Mouse (Mus musculus) layer of hippocampus, adult 8-10 months (tissue): ENCODE measurements around the gene Plxnb2. TPM values are rescaled to one million over a fixed set of nuclear protein-coding genes. Genes with fewer than 3 reads are reported as not detected.

Source experiments
- DNase-seq, 2 experiments: peaks; one replicate each; pipeline ENCODE4 v3.0.0; 2022; ENCODE audit warnings: low spot score in 2 of 2
- microRNA-seq, 2 experiments: library from miRNA; unstranded; fragments of <30 nt; microRNA quantifications; one replicate each; pipeline ENCODE4 v1.2.0; 2022
- total RNA-seq, 4 experiments: library from RNA; stranded (reverse); gene quantifications; 2 replicates each; pipeline ENCODE4 v1.2.4; 2022

Plxnb2 gene
- total RNA-seq, 4 experiments from 2014 or later, result 54.0 to 78.5 (median 67.5) TPM

GRCm38 (mm10) chr15:89128382-89129350 is 51.9 kb downstream of the Plxnb2 start, which contains the start of gene Hdac10:
Gene Hdac10 (minus strand): TSS chr15:89128700.
- peak; percentile 72 to 86 for DNase-seq

- DNase-seq, result no peak
Measured at GRCm38 (mm10) chr15:89127364-89127940, 53.1 kb downstream of the Plxnb2 start.

- no peak for DNase-seq
Measured at GRCm38 (mm10) chr15:89126622-89127021, 54.0 kb downstream of the Plxnb2 start.

DNA sequence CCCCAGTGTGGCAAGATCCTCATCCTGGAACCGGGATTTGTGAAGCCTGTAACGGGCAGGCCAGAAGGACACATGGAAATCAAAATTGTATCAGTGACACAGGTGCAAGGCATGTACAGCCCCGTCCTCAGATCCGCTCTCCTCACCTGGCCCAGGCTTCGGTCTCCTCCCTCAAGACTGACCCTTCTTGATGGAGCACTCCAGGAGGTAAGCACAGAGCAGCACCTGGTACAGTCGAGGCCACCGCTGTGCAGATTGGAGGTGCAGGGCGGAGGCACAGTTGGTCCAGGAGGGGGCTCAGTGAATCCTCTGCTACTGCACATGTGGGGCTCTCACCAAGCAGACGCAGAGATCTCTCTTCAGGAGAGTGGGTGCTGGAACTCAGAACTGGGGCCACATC is 55.2 kb downstream of the Plxnb2 start:
- no peak for DNase-seq

- no peak for DNase-seq
Measured at GRCm38 (mm10) chr15:89124312-89124711, 56.3 kb downstream of the Plxnb2 start.

- peak in 1 of 2 experiments; percentile 52 for DNase-seq
Measured at GRCm38 (mm10) chr15:89123595-89123994, 57.0 kb downstream of the Plxnb2 start.

GRCm38 (mm10) chr15:89122649-89123366 is 57.8 kb downstream of the Plxnb2 start, which contains the start of gene Tubgcp6:
Gene Tubgcp6 (minus strand): TSS chr15:89123112.
- peak; percentile 94 to 95 for DNase-seq

GRCm38 (mm10) chr15:89118007-89118406 is 62.6 kb downstream of the Plxnb2 start:
- DNase-seq, result no peak

DNA sequence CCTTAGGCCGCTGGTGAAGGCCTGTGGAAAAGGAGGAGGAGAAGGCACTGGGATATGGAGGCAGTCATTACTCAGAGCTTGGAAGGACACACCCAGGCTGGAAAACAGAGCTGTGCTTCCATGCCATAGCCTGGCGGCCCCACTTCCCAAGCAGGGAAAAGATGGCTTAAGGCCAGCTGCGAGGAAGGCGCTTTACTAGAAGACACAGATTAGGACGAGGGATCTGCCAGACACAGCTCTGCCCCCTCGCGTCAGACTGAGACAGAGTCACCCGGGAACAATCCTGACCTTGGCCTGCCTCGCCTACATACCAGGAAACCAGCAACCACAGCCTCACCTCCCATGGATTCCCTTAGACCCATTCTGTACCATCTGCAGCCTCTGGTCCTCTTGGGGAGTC is 70.4 kb downstream of the Plxnb2 start:
- no peak for DNase-seq

- no peak for DNase-seq
Measured at GRCm38 (mm10) chr15:89106976-89107375, 73.6 kb downstream of the Plxnb2 start.

DNA sequence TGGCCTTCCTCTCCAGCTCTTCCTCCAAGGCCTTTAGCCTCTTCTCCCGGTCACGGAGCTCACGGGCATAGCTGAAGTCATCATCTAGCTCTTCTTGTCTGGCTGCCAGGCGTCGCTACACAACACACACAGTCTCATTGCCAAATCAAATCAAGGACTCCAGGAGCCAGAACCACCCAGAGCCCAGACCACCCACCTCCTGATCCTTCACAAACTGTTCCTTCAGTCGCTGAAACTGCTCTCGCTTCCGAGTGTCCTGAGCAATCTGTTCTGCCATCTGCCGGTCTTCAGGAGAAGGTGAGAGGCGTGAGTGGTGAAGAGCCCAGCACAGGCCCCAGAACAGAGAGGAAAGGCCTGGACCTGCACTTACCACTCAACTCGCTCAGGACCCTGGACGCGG is 74.5 kb downstream of the Plxnb2 start:
- DNase-seq, result peak in 1 of 2 experiments; percentile 57

Small RNA genes lying within 50 kb of the gene (microRNA-seq; reads per million reads assigned to microRNA genes)
- gene Mir6958 (3.8 to 4.3 reads per million in 2 experiments), gene Mir7118 (0.32 to 1.0 reads per million in 2 experiments)

Other genes starting within 250 kb of the Plxnb2 start
- 1 to 10 TPM; 1.2 to 4.3 (median 2.7) TPM for gene Ttll8, start 226.4 kb downstream of the Plxnb2 start, total RNA-seq
- 100 to 1,000 TPM; 114 to 176 (median 137) TPM for gene Mlc1, start 201.8 kb downstream of the Plxnb2 start, total RNA-seq
- gene Mov10l1, start 197.9 kb downstream of the Plxnb2 start, total RNA-seq, result under 1 TPM in 1 of 4 experiments, not detected in 3; 0.29 TPM
- 100 to 1,000 TPM; 126 to 157 (median 144) TPM for gene Panx2, start 121.1 kb downstream of the Plxnb2 start, total RNA-seq
- gene Trabd, start 105.7 kb downstream of the Plxnb2 start, total RNA-seq, result 10 to 100 TPM; 20.5 to 22.3 (median 22.0) TPM
- gene Selenoo, start 91.7 kb downstream of the Plxnb2 start, total RNA-seq, result 10 to 100 TPM; 22.9 to 25.4 (median 23.4) TPM
- gene Tubgcp6, start 57.7 kb downstream of the Plxnb2 start, total RNA-seq, result 10 to 100 TPM; 26.1 to 38.9 (median 32.8) TPM
- gene Hdac10, start 52.1 kb downstream of the Plxnb2 start, total RNA-seq, result 10 to 100 TPM; 14.7 to 19.3 (median 15.9) TPM
- 1 to 10 TPM; 4.9 to 9.7 (median 7.0) TPM for gene Mapk12, start 40.1 kb downstream of the Plxnb2 start, total RNA-seq
- 10 to 100 TPM; 21.4 to 27.4 (median 24.8) TPM for gene Mapk11, start 31.2 kb downstream of the Plxnb2 start, total RNA-seq
- gene Dennd6b, start 15.7 kb upstream of the Plxnb2 start, total RNA-seq, result 10 to 100 TPM; 38.9 to 52.1 (median 45.1) TPM
- gene Ppp6r2, start 30.8 kb upstream of the Plxnb2 start, total RNA-seq, result 100 to 1,000 TPM; 147 to 171 (median 157) TPM
- 100 to 1,000 TPM; 317 to 349 (median 325) TPM for gene Sbf1, start 134.5 kb upstream of the Plxnb2 start, total RNA-seq
- gene Adm2, start 141.9 kb upstream of the Plxnb2 start, total RNA-seq, result not detected
- gene Miox, start 153.6 kb upstream of the Plxnb2 start, total RNA-seq, result not detected
- 10 to 100 TPM; 17.7 to 25.3 (median 21.2) TPM for gene Lmf2, start 174.9 kb upstream of the Plxnb2 start, total RNA-seq
- gene Ncaph2, start 174.9 kb upstream of the Plxnb2 start, total RNA-seq, result 100 to 1,000 TPM in 2 of 4 experiments, 10 to 100 TPM in 2; 92.2 to 107 (median 97.7) TPM
- 10 to 100 TPM; 29.5 to 34.5 (median 33.1) TPM for gene Sco2, start 193.1 kb upstream of the Plxnb2 start, total RNA-seq
- gene Tymp, start 196.3 kb upstream of the Plxnb2 start, total RNA-seq, result 1 to 10 TPM in 3 of 4 experiments, under 1 TPM in 1; 0.76 to 1.6 (median 1.2) TPM
- gene Odf3b, start 198.5 kb upstream of the Plxnb2 start, total RNA-seq, result 1 to 10 TPM; 3.2 to 6.7 (median 3.9) TPM
- gene Klhdc7b, start 204.1 kb upstream of the Plxnb2 start, total RNA-seq, result 1 to 10 TPM in 1 of 4 experiments, under 1 TPM in 3; 0.31 to 1.7 (median 0.48) TPM
- gene Syce3, start 229.7 kb upstream of the Plxnb2 start, total RNA-seq, result not detected
- 1 to 10 TPM; 1.5 to 3.7 (median 2.8) TPM for gene Cpt1b, start 245.1 kb upstream of the Plxnb2 start, total RNA-seq
- gene C730034F03Rik, start 248.8 kb upstream of the Plxnb2 start, total RNA-seq, result 1 to 10 TPM; 2.6 to 3.4 (median 3.2) TPM
- not detected for gene Gm44502, start 248.9 kb upstream of the Plxnb2 start, total RNA-seq
- gene Chkb, start 249.1 kb upstream of the Plxnb2 start, total RNA-seq, result 10 to 100 TPM; 42.9 to 50.3 (median 46.2) TPM